Mouse (Mus musculus): ENCODE measurements around the gene Kcna6.

The Kcna6 gene

GRCm38 (mm10) chr6:126735806-126736205 lies 4.7 kb downstream of the Kcna6 start:
- no peak for DNase-seq (ENCODE audit: low spot score in 2 of 2)

- no peak for DNase-seq (ENCODE audit: low spot score in 2 of 2)
These were observed 7.8 kb downstream of the Kcna6 start for GRCm38 (mm10) chr6:126732645-126733044.

DNA sequence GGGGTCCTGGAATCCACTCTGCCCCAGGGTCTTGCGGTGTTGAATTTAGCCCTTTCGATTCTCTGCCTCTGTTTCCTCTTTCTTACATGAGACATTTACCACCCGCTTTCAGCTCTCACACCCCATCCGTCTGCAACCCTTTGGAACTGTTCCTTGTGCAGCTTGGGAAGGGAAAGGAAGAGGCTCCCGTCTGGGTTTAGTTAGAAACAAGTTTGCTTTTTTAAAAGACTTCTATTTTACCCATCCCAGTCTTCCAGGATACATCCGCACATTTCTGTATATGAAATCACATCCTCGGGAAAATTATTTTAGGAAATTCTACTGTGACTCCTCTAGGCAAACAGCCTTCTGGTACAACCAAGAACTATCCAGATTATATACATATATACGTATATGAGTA lies 11.7 kb downstream of the Kcna6 start:
- DNase-seq (ENCODE audit: low spot score in 2 of 2) = no peak

DNA sequence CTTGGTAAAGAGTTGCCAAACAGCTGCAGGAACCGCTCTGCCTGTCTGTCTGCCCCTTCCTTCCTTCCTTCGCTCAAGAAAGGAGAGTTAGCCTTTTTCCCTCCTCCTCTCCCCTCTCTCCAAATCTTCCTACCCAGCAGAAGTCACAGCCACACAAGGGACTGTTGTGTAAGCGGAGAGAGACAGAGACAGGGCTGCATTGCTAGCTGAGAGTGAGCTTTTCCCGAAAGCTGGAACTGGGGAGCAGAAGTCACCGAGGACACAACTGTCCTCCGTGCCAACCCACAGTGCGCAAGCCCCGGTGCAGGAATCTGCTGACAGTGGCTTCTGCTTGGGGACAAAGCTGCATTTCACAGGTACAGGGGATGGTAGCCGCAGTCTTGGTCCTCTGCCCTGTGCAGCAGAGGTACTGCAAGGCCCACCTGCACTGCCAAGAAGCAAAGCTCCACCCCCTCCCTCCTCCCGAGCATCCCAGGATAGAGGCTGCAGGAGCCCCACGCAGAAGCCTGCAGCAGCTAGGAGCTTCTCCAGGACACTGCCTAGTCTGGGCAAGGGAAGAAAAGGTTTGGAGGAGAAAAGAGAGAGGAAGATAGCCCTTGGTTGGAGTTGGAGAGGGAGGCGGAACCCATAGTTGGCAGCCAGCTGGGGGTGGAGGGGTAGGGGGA lies 21.9 kb downstream of the Kcna6 start:
- DNase-seq (ENCODE audit: low spot score in 2 of 2) = no peak

GRCm38 (mm10) chr6:126712531-126712930 lies 27.9 kb downstream of the Kcna6 start:
- peak in 1 of 2 experiments; percentile 4 for DNase-seq (ENCODE audit: low spot score in 2 of 2)

DNA sequence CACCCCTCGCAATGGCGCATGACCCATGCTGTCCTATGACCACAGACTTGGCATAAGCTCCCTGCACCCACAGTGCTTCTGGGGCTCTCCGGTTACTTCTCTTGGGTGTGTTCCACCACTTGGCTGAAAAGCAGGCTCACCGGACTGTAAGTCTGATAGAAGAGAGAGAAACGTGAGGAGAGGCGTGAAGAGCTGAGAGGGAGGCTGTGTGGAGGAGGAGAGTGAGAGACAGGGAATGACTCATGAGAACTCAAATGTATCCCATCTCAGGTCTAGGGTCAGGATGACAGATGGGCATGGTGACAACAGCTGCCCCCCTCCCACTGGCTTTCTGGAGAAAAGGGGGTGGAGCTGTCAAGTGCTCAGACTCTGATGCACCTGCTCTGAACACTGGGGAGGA lies 34.5 kb downstream of the Kcna6 start:
- no peak for DNase-seq (ENCODE audit: low spot score in 2 of 2)

DNA sequence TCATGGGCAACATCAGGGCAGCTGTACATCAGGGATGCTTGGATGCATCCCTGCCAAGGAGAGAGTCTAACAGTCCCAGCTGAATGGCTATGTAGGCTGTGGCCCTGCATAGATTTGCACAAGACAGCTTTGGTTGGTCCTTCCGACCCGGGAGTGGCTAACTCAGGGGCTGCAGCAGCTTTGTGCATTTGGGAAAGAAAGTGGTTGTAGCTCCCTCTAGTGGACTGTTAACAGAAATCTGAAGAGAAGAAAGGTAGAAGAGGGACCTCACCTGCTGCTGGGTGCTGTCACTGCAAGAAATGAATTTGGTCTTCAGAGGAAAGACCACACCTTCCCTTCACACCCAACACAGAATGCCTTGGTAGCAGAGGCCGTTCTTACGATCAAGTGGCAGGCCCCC lies 36.0 kb downstream of the Kcna6 start:
- no peak for DNase-seq (ENCODE audit: low spot score in 2 of 2)

GRCm38 (mm10) chr6:126702116-126702515 lies 38.4 kb downstream of the Kcna6 start:
- DNase-seq (ENCODE audit: low spot score in 2 of 2) = peak; percentile 56 to 64

- no peak for DNase-seq (ENCODE audit: low spot score in 2 of 2)
These were observed 39.3 kb downstream of the Kcna6 start for GRCm38 (mm10) chr6:126701196-126701595.

DNA sequence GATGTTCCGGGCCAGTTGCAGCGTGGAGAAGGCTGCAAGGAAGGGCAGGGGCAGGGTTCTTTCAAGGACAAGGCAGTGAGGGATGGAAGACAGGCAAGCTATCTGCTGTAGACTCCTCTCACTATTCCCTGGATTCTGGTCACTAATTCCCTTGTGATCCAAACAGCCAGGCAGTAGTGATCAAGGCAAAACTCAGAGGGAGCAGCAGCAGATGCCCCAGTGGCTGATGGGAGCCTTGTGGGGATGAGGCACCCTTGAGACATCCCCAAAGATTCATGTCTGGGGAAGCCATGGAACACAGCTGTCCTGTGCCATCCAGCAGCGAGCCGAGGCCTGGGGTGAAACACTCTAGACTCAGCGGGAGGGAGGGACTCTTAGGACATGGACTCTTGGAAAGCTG lies 40.5 kb downstream of the Kcna6 start:
- no peak for DNase-seq (ENCODE audit: low spot score in 2 of 2)

DNA sequence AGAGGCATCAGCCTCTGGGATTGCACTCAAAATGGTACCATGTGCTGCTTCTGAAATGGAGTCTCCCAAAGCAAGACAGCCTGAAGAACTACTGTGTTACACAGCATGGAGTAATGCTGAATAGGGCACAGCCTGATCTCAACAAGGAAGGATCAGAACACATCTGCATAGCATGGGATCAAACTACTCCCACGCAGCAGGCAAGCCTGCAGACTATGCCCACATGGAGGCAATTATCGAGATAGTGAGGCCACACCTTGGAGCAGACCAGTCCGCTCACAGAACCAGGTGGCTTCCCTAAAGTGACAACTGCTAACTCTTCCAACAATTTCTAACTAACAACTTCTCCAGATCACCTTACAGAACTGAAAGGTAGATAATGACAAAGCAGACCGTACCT lies 53.4 kb downstream of the Kcna6 start:
- no peak for DNase-seq (ENCODE audit: low spot score in 2 of 2)

DNA sequence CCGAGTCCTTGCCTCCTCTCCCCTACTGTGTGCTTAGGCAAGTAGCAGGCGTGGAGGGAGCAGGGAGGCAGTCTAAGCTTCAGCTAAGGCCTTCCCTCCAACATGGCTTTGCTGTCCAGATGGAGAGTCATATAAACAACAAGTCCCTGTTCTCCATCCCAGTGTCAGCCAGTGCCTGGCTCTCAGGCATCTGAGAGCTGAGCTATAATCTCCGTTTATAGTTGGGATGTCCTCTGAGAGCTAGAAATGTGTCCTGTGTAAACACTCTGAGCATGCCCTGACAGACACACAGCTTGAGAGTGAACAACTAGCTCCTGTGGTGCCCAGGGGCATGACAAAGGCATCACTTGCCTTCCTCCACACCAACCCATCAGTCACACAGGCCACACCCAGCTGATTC lies 55.3 kb downstream of the Kcna6 start:
- no peak for DNase-seq (ENCODE audit: low spot score in 2 of 2)

DNA sequence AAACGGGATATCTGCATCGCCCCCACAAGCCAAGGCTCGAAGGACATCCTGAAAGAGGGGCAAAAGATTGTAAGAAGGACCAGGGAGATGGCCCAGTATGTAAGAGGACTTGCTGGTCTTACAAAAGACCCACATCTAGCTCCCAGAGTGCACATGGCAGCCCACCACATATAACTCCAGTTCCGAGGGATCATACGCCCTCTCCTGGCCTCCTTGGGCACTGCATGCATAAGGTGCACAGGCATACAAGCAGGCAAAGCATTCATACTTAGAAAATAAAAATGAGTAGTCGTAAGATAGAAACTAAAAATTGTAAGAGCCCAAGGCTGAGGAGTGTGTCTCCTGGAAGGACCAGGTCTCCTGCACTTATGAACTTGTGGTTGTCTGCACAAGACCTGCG lies 61.5 kb downstream of the Kcna6 start:
- no peak for DNase-seq (ENCODE audit: low spot score in 2 of 2)

DNA sequence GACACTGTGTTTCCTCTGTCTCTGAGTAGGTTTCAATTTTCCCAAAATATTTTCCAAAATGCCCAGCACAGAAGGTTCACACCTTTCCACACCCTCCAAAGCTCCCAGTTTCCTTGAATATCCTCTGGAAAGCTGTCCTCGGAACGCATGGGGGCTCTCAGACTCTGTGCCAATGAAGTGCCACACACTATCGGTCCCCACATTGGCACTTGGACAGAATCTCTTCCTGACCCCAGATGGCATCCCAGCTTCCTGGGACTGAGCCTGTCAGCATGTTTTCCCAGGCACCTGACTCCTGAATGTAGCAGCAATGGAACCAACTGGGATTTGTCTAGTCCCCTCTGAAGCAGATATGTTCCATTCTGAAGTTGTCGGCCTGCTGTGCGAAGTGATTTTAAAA lies 73.5 kb downstream of the Kcna6 start:
- no peak for DNase-seq (ENCODE audit: low spot score in 2 of 2)

GRCm38 (mm10) chr6:126666091-126666490 lies 74.4 kb downstream of the Kcna6 start:
- DNase-seq (ENCODE audit: low spot score in 2 of 2) = no peak

GRCm38 (mm10) chr6:126664569-126664968 lies 75.9 kb downstream of the Kcna6 start:
- DNase-seq (ENCODE audit: low spot score in 2 of 2) = no peak

Data from urinary bladder, postnatal 36 days (tissue).